Mouse (Mus musculus) kidney, postnatal 14 days (tissue): ENCODE results near the gene P2rx1.

Experiments
- DNase-seq: peaks from one replicate; pipeline ENCODE4 v3.0.0; 2022; ENCODE audit warnings: mixed read lengths

Gene P2rx1

GRCm38 (mm10) chr11:73024236-73024904, 25.5 kb downstream of the P2rx1 start:
- peak; percentile 57 for DNase-seq

GRCm38 (mm10) chr11:73026961-73027360, 28.1 kb downstream of the P2rx1 start:
- DNase-seq, result no peak

GRCm38 (mm10) chr11:73030821-73031498, 32.1 kb downstream of the P2rx1 start:
- peak; percentile 94 for DNase-seq

GRCm38 (mm10) chr11:73031536-73031935, 32.6 kb downstream of the P2rx1 start:
- DNase-seq, result no peak

GRCm38 (mm10) chr11:73036077-73036476, 37.2 kb downstream of the P2rx1 start:
- DNase-seq, result no peak

- no peak for DNase-seq
Measured at GRCm38 (mm10) chr11:73036889-73037288, 38.0 kb downstream of the P2rx1 start.

GRCm38 (mm10) chr11:73037691-73038090, 38.8 kb downstream of the P2rx1 start:
- DNase-seq, result no peak

GRCm38 (mm10) chr11:73039102-73039799, 40.3 kb downstream of the P2rx1 start:
- peak; percentile 81 for DNase-seq

GRCm38 (mm10) chr11:73044229-73044755, 45.4 kb downstream of the P2rx1 start:
- DNase-seq, result no peak

- no peak for DNase-seq
Measured at GRCm38 (mm10) chr11:73044789-73045188, 45.9 kb downstream of the P2rx1 start.

- DNase-seq, result peak; percentile 97
Measured at GRCm38 (mm10) chr11:73047542-73047996, 48.7 kb downstream of the P2rx1 start, which contains the start of gene Ncbp3. TSS of gene Ncbp3 (plus strand) at chr11:73047783.

GRCm38 (mm10) chr11:73048030-73048876, 49.4 kb downstream of the P2rx1 start:
- DNase-seq, result no peak

- peak; percentile 83 for DNase-seq
Measured at GRCm38 (mm10) chr11:73049335-73049734, 50.4 kb downstream of the P2rx1 start.

- DNase-seq, result no peak
Measured at GRCm38 (mm10) chr11:73052795-73053194, 53.9 kb downstream of the P2rx1 start.

GRCm38 (mm10) chr11:73057701-73058100, 58.8 kb downstream of the P2rx1 start:
- DNase-seq, result no peak

- no peak for DNase-seq
Measured at GRCm38 (mm10) chr11:73059630-73060029, 60.7 kb downstream of the P2rx1 start.

- DNase-seq, result no peak
Measured at GRCm38 (mm10) chr11:73061413-73061812, 62.5 kb downstream of the P2rx1 start.
